Mouse (Mus musculus) megakaryocyte progenitor cell, adult 5-6 weeks (primary cell): ENCODE results near the gene Txndc11. TPM values are rescaled to one million over a fixed set of nuclear protein-coding genes. Genes with fewer than 3 reads are reported as not detected.

Experiments
- ATAC-seq: replicated peaks from 2 replicates; pipeline ENCODE4 v1.8.0; 2016; ENCODE audit warnings: mild to moderate bottlenecking, moderate TSS enrichment, inconsistent platforms; ENCODE audit not compliant: poor library complexity
- total RNA-seq, 2 experiments: library from RNA; stranded (forward) in 1 of 2; stranded (reverse) in 1 of 2; fragments of 157-497, 149-512 nt in 1 of 2; fragments of 200-1000 nt in 1 of 2; gene quantifications; 2 replicates each; pipeline versions ENCODE4 v1.2.3 to v1.2.4; 2015 to 2017

Txndc11 gene
- total RNA-seq, 2 experiments from 2014 or later, result 36.1 to 55.9 TPM

DNA sequence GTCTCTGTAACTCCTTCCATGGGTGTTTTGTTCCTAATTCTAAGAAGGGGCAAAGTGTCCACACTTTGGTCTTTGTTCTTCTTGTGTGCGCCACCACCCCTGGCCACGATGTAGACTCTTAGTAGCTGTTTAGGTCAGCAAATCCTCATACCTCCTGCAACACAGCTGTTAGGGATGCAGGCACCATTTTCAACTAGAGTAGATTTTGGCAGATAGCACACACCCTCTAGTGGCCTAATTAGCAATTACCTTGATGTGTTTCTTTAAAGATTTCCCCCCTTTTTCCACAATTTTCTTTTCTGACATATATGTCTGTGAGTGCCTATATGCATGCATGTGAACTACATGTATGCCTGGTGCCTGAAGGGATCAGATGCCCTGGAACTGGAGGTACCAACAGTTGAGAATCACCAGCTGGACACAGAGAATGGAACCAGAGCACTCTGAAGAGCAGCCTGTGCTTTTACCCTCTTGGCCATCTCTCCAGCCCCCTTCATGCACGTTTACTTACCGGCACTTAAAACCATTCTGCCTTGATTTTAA lies 25.2 kb downstream of the Txndc11 start:
- peak; percentile 66 for ATAC-seq

DNA sequence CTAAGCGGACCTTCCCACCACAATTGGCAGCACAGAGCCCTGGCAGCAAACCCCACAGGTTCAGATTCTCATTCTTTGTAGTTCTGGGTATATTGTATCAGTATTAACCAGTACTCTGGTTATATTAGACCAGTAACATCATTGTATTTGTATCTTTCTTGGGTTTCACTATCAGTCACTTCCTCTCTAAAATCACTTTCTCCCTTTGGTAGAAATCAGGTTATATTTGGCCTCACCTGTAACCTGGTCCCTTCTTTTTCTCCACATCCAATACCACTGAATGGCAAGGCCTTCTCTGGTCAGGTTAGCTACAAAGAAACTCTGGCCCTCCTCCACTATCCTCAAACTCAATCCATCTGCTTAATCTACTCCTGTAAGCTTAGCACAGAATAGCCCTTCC lies 29.5 kb downstream of the Txndc11 start:
- no peak for ATAC-seq

DNA sequence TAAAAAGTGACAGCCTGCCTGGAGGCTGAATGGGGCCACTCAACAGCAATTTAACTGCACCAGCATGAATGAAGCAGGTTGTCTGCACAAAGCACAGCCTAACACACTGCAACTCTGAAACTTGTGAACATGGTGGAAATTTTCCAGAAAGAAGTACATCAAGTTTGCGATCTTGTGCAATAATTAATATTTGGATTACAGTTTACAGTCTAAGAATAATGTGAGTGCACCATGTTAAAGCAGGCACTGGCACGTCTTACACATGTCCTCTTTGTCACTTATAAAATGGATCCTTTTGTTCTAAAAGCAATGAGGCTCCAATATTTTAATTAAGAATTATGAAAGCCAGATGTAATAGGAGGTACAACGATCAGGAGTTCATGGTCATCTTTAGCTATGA lies 37.1 kb downstream of the Txndc11 start:
- ATAC-seq, result no peak

DNA sequence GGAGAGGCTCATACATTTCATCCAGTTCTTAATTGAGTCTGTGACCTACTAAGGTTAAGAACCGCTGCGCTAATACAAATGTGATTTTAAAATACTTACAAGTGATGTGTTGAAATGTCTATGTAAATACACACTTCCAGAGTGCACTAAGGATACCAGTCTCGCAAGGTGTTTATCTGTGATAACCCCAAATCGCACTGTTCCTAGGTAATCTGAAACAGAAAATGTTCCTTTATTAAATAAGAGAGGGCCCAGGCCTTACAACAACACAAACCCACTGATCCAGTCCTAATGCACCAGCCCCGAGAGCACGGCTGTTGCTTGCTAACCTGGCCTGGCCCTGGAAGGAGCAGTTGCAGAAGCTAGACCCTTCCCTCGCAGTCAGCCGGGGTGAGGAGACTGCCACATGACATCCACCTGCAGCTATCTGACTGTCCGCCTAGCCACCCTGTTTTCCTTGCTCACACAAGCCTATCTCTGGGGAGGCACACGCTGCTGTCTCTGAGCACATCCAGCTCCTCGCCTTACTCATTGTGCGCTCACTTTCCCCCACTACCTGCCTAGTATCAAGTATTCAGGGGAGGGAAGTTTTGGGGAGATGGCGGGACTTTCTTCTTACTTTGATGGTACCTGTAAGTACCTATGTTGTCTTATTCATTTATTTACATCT lies 40.6 kb downstream of the Txndc11 start:
- peak; percentile 44; the same call in 1 of the 2 replicates for ATAC-seq

DNA sequence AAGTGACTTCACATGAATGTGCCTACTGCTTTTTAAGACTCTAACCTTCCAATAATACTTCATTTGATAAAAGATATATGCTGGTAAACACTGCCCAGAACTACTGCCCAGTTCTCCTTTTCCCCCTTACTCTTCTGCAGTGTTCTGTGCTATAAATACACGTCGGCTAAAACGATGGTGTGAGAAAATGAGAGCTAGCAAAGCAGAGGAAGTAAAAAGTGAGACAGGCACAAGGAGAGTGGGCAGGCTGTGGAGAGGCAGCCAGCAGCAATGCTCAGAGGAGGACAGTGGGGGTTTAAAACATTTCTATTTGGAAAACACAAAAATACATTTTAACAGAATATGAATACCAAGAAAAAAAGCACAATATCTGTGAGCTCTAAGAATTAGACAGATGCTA lies 41.9 kb downstream of the Txndc11 start:
- ATAC-seq, result no peak

DNA sequence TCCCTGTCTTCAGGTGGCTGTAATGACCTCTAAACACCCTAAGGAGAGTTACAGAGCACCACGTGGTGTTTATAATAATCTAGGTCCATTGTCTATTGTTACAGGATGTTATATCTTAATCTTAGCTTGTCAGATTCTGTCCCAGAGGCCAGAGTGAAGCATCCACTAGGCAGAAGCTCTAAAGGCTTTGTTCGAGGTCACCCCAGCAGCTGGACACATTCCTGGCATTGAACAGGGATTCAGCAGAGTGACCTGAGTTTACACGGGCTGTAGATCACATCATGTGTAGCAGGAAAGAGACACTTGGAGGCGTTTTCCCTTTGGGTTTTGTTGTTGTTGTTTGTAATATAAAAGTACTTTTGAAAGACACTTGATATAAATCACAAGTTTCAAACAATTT lies 42.4 kb downstream of the Txndc11 start:
- ATAC-seq, result no peak

DNA sequence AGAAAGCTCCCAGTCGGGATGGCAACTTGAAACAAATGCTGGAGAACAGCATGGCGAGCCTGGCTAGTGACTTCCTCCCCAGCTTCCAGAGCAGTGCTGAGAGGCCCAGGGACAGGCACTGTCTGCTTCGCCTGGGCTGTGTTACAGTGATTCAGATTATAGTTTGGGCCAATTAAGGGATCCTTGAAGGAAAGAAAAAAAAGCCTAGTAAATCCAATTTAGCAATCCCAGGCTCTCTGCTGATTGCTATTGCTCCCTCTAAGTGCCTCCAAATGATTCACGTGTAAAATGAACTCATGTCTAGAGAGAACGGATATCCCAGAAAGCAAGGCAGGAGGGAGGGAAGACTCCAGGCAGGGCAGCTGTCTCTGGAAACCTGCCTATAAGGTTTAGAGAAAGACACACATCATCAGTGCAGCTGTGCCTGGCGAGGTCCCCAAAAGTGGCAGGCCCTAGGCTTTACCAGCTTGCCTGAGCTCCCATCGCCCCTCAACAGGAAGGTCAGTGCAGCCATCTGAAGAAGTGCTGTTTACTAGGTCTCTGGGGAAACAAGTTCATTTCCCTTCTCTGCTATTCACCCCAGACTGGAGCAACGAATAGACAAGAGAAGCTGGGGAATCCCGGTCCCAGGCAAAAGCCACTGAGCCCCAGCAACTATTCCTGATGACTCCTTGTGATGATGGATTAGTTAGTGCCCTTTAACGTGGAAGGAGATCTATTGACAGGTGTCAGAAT lies 43.4 kb downstream of the Txndc11 start:
- no peak for ATAC-seq

DNA sequence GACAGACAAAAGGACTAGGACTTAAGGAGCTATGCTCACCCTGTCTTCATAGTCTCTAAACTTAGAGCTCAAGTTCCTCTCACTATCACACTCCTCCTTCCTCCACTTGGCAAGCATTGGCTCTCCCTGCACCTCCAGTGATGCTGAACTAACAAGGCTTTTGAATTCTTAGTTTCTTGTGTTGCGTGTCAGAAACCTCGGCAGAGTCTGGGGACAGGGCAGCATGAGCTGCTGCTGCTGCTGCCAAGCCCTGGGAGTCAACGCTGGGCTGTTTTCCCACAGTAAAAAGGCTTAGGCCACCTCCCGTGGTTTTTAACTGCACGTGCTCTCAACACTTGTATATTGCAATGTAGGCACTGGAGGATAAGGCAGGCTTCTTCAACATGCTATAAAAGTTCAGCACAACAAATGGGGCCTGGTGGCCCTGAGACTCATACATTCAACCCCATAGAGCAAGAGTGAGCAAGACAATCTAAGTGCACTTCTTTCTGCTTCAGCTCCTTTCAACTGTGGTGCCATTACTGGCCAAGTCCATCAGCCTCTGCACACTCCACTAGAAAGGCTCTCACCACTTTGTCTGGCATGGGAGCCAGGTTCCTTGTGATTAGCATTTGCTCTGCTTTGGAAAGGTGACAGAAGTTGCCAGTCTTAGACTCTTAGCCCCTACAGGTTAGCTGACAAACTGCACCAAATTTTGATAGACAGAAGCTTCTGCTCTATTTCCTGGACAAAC lies 47.4 kb downstream of the Txndc11 start:
- no peak; the same call in 1 of the 2 replicates for ATAC-seq

DNA sequence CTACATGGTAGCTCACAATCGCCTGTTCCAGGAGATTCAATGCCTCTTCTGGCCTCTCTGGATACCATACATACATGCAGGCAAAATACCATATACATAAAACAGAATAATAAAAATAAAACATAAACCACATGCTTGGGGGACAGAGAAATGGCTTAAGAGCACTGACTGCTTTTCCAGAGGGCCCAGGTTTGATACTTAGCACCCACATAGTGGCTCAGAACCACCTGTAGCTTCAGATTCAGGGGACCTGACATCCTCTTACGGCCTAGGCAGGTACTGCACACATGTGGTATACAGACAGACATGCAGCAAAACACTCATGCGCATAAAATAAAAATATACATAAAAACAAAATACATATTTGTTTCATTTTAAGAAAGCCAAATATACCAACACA lies 48.2 kb downstream of the Txndc11 start:
- no peak for ATAC-seq

DNA sequence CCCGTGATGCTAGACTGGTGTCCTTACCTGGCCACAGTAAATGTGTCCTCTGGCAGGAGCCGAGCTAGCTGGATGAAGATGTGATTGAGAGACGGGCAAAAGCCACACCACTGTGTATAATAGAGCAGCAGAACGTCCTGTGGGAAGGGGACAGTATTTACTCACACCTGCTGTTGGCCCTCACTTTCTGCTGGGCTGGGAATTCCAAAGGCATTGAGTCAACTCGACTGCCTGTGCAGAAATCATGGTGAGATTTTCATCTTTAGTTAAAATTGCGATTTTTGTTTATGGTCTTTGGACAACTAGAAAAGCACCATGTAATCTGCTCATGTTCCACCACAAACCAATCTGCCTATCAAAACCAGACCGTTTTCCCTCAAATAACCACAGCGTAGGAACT lies 50.3 kb downstream of the Txndc11 start:
- no peak for ATAC-seq

DNA sequence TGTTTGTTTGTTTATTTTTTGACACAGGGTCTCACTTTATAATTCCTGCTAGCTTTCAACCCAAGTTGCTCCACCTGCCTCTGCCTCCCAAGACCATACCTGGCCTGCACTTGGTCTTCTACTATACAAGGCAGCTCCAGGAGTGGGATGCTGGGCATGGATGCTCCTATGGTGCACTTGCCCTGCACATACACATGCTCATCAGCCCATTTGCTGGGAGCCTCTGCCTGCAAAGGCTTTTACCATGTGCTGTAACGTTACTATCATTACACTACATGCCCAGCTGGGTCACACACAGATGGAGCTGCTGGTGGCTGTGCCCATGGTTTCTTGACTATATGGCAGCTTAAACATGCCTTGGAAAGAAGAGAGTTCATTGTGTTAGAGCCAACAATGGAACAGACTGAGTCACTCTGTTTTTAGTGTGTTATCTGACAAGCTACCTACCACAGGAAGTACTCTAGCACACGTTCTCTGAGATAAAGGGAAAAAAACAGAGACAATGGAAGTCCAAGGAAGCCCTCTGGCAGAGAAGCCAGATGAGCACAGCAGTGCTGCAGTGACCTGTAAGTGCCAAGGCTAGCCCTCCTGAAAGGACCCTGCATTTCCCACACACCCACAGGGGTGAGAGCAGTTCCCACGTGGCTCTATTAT lies 56.1 kb downstream of the Txndc11 start:
- peak; percentile 86 for ATAC-seq

DNA sequence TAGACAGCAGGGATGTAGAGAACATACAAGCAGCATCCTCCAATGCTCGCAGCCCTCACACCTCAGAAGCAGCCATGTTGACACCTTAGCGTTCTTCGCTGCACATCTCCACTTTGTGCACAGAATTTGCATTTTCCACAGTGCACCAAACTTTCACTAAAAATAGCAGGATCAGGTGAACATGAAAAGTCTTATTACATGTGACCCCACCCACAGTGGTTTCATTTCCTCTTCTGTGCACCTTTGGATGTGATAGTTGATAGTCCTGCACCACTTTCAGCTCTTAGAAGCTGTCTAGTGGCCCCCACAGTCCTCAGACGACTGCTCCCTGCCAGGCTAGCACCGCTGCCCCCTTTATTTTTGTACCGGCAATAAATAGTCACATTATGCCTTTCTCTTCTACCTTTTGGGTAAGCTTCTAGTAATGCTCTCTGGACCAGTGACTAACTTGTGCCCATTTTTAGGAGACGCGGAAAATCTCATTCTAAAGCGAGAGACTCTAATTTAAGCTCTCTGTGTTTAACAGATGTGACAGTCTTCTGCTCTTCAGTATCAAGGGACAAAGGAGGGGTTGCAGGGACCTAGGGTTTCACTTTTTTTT lies 56.7 kb downstream of the Txndc11 start:
- ATAC-seq, result no peak

DNA sequence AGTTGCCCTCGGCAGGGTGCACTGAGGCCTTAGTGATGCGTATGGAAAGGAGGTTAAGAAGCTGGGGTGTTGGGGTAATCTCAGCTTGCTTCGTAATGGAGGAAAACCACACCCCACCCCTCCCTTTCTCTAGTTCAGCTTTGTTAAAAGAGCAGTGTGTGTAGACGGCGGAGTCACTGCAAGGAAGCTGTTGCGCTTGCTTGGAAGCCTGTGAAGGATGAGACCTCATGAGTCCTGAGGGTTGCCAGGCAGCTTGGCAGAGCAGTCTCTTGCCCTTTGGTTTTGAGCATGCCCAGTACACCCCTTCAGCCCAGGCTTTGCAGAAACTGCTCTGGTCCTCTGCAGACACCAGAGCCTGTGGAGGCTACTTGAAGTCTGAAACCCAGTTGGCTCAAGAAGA lies 61.4 kb downstream of the Txndc11 start:
- no peak for ATAC-seq

DNA sequence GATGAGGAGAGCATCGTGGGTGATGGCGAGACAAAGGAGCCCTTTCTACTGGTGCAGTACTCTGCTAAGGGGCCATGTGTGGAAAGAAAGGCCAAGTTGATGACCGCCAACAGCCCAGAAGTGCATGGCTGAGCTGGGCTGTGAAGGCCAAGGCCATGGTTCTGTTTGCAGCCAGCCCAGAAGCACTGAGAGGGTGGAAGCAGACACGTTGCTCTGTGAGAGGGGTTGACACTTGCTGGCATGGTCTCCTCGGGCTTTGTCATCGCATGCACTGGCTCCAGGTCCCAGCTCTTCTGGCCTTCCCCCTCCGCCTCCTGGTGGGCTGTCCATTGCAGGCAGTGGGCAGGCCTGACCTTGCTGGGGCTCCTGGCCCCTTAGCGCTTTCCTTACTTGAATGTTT lies 62.0 kb downstream of the Txndc11 start:
- no peak for ATAC-seq

DNA sequence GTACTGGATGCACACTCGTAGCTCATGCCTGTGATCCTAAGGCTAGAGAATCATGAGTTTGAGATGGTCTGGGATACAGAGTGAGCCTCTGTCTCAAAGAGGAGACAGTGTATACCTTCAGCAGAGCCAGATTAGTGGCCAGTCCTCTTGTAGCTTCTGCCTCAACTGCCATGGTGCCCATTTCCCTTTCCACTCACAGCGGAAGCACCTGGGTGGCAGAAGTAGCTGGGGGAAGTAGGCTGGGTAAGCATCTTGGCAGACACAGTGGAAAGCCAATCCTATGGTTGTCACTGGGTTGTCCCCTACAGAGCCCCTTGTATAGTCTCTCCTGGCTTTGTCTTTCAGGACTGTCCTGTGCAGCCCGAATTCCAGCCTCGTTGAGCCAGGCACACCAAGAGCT lies 62.6 kb downstream of the Txndc11 start:
- peak; percentile 24 for ATAC-seq

DNA sequence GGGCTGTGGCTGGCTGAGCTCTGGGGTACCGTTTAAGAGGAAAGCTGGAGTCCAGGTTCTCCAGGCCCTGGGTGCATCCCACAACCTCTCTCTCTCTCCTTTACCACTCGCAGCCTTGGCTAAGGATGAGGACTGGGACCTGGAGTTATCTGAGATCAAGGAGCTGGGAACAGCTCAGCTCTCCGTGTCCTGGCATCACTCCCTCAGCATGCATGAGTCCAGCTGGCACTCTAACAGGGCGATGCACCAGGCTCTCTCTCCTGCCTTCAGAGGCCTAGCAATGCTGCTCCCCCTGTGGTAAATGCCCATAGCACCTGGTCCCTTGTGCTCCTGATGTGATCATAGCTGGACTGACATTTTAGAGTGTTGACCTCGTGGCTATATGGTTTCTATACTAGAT lies 63.3 kb downstream of the Txndc11 start:
- no peak for ATAC-seq

DNA sequence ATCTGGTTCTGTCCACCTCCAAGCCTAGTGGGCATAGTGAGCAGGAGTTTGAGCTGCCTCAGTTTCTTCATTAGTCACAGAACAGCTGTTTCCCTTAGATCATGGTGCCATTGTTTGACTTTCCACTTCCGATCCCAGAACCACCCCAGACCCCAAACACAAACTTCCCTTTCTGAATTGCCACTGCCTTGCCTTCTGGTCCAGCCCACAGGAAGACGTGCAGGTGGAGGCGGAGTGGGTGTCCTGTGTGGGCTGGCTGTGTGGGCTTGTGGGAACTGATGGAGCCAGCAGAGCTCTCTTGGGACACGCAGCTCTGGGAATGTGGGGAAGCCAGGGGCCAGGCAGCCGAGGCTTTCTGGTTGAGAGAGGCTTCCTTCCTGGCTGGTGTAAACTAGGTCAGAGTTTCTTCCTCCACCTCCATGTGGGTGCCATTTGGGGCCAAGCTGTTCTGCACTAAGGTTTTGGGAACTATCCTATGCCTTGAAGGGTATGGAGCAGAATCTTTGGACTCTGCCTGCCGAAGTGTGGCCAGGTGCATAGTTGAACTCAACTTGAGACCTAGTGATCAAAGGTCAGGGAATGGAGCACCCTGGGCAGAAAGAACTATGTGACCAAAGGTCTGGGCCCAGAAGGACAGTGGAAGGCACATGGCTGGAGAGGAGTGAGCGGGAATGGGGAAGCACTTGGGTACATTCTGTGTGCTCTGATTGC lies 64.6 kb downstream of the Txndc11 start:
- peak; percentile 28 for ATAC-seq

DNA sequence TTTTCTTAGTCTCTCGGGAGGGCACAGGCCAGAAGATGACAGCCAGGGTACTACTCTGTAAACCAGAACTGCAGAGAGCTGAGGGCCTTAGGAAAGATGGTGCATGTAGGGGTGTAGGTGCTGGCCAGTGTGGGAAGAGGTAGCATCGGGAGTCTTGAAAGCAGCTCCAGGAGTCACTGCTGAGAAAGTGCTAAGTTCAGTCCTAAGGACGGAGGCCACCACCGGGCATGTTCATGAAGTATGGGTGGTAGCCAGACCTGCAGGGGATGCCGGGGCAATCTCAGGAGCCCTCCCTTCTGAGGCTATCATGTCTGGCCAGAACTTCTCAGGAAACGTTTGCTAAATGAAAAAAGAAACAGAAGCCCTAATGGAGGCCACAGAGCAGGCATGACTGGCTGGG lies 65.2 kb downstream of the Txndc11 start:
- no peak for ATAC-seq

DNA sequence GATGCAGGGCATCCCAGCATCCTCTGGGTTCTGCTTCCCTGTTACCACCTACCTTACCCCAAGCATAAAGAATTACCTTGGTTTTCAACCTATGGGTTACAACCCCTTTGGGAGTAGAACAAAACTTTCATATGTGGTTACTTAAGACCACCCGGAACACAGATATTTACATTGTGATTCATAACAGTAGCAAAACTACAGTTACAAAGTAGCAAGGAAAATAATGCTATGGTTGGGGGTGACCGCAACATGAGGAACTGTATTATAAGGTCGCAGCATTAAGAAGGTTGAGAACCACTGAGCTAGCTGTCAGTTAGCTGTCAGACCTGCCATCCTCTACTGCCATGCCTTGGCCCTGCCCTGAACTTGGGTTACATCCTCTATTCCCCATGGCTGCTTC lies 65.8 kb downstream of the Txndc11 start:
- no peak for ATAC-seq

DNA sequence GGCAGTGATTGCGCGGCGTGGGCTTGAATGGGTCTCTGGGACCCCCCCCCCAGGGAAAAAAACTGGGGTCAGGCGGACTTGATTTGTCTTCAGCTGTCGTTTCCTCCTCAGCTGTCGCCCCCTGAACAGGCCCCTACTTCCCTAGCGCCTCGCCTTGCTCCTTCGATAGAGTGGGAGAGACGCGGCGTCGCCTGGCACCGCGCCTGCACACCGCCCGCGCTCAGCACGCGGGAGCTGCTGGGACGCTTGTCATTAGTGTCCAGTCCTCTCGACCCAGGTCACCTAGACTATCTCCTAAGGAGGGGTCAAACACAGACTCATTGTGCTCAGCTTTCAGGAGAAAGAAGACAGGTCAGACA lies 67.6 kb downstream of the Txndc11 start:
- no peak for ATAC-seq
